Comparison of ENCODE assay signal across 30 mouse cellular contexts in the genomic region with DNA sequence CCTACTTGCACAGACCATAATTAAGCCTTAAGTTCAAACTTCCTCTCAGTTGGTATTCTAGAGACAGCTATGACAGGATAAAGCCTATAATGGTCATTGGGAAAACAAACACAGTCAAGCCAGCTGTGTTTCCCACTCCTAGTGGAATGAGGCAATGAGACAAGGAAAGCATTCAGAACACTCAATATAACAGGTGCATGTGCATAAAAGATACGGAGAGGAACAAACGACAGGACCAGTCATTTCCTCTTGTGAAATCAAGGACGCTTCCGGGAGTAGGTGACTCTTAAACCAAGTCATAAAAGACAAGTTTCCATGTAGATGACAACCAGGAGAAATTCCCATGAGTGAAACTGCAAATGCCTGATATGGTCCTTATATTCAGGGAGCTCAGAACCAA.
"Had no signal": no experiment of that assay in that cellular context is flagged by ENCODE, and none has a peak within 500 bp of the region (broad histone marks: within the 10 kb centered on the region; RNA-seq: fewer than 3 reads in every experiment).

No protein-coding gene starts in this region.

- DNase-seq: left cerebral cortex, postnatal 4 days; liver; liver, embryonic 13.5 days; liver, postnatal 0 days; lung, adult 18-20 months; lung, adult 2 months; lung, embryonic 14.5 days; lung, postnatal 10 days; lung, postnatal 14 days; lung, postnatal 36 days; lung, postnatal 4 days; midbrain, embryonic 14.5 days had no signal

- H3K9ac ChIP-seq: limb, embryonic 12.5 days; limb, embryonic 13.5 days; limb, embryonic 15.5 days; liver, embryonic 12.5 days; liver, embryonic 13.5 days; liver, embryonic 14.5 days; liver, embryonic 15.5 days; liver, postnatal 0 days; lung, embryonic 14.5 days; lung, embryonic 15.5 days; midbrain, embryonic 12.5 days; midbrain, embryonic 13.5 days had no signal

- ATAC-seq: liver, embryonic 12.5 days; liver, postnatal 0 days; lung, postnatal 0 days; midbrain, embryonic 13.5 days; midbrain, embryonic 16.5 days had no signal

- H3K36me3 ChIP-seq: limb, embryonic 10.5 days; limb, embryonic 12.5 days; limb, embryonic 13.5 days; limb, embryonic 15.5 days; liver, embryonic 12.5 days; liver, embryonic 13.5 days; liver, embryonic 15.5 days; lung, embryonic 15.5 days; midbrain, embryonic 10.5 days; midbrain, embryonic 12.5 days; midbrain, embryonic 13.5 days had no signal

- H3K4me2 ChIP-seq: limb, embryonic 12.5 days; limb, embryonic 13.5 days; limb, embryonic 15.5 days; liver, embryonic 11.5 days; liver, embryonic 12.5 days; liver, embryonic 13.5 days; liver, embryonic 15.5 days; lung, embryonic 14.5 days; lung, embryonic 15.5 days; midbrain, embryonic 12.5 days; midbrain, embryonic 13.5 days had no signal

- H3K4me1 ChIP-seq: limb, embryonic 10.5 days; limb, embryonic 12.5 days; limb, embryonic 13.5 days; limb, embryonic 15.5 days; liver, embryonic 12.5 days; liver, embryonic 13.5 days; liver, embryonic 15.5 days; lung, embryonic 15.5 days; megakaryocyte, embryonic 14.5 days; midbrain, embryonic 10.5 days; midbrain, embryonic 12.5 days; midbrain, embryonic 13.5 days had no signal

- H3K27me3 ChIP-seq: limb, embryonic 12.5 days; limb, embryonic 13.5 days; limb, embryonic 15.5 days; liver, embryonic 12.5 days; liver, embryonic 13.5 days; liver, embryonic 15.5 days; lung, embryonic 15.5 days; megakaryocyte, embryonic 14.5 days; midbrain, embryonic 12.5 days; midbrain, embryonic 13.5 days had no signal

- H3K4me3 ChIP-seq: left cerebral cortex, adult 2 months; limb, embryonic 10.5 days; limb, embryonic 12.5 days; limb, embryonic 13.5 days; limb, embryonic 15.5 days; liver, embryonic 12.5 days; liver, embryonic 13.5 days; liver, embryonic 15.5 days; lung, embryonic 15.5 days; megakaryocyte, embryonic 14.5 days; midbrain, embryonic 10.5 days; midbrain, embryonic 12.5 days; midbrain, embryonic 13.5 days; myocyte had no signal

- H3K9me3 ChIP-seq: limb, embryonic 10.5 days; limb, embryonic 12.5 days; limb, embryonic 13.5 days; limb, embryonic 15.5 days; liver, embryonic 12.5 days; liver, embryonic 13.5 days; liver, embryonic 15.5 days; lung, embryonic 15.5 days; megakaryocyte, embryonic 14.5 days; midbrain, embryonic 10.5 days; midbrain, embryonic 12.5 days; midbrain, embryonic 13.5 days had no signal

- H3K27ac ChIP-seq: left cerebral cortex, adult 2 months; limb, embryonic 10.5 days; limb, embryonic 12.5 days; limb, embryonic 13.5 days; limb, embryonic 15.5 days; liver, embryonic 12.5 days; liver, embryonic 13.5 days; liver, embryonic 14.5 days; liver, embryonic 15.5 days; lung, embryonic 15.5 days; macrophage; midbrain, embryonic 10.5 days; midbrain, embryonic 12.5 days; midbrain, embryonic 13.5 days had no signal
